Mouse (Mus musculus): Measurements from ENCODE around the gene Elk3.

DNA sequence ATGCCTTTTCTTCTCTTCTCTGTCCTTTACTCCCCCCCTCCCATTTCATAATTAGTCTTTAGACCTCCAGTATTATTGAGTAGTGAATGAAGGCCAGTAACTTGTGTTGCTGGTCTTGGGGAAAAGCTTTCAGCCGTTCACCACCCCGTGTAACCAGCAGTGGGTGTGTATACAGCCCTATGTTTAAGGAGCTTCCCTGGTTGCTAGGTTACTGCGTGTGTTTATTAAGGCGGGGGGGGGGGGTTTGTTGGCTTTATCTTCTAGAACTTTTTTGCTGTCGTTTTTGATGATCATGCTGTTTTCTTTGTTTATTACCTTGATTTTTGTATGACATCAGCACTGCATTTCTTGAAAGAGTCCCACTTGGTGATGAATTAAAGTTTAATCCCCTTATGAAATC lies 68.1 kb downstream of the Elk3 start:
- TF ChIP-seq TAL1 (conservative IDR thresholded peaks at IDR 0.05; ENCODE audit: low read depth, low read length) (no peak), CTCF (IDR thresholded peaks at IDR 0.05; ENCODE audit: low read depth, low read length) (no peak), GATA1 (IDR thresholded peaks at IDR 0.05; ENCODE audit: borderline replicate concordance, low read length) (no peak), POLR2AphosphoS5 (IDR thresholded peaks at IDR 0.05; ENCODE audit: insufficient replicate concordance, low read depth, low read length) (no peak)

Measured in G1E (cell line).